Mouse (Mus musculus) embryonic facial prominence, embryonic 15.5 days (tissue): ENCODE measurements at regions not wholly inside any gene's neighbourhood (a gene's known extent, or its start where the extent isn't known, plus 50 kb on each side); places are given as distances from the start of the nearest gene placed in this dataset.
"Not testable (repeated sequence)": the region's sequence is repeated elsewhere in the genome, so short reads cannot be mapped to it uniquely, and the experiment has no call there.

Experiments
- ATAC-seq: fragments of 200-750 bp; cut with Nextera tagmentation; 2 replicates; pipeline ENCODE4 v1.8.0; 2017; ENCODE audit warnings: low read depth, moderate TSS enrichment; ENCODE audit not compliant: insufficient number of reproducible peaks, low FRiP score, low TSS enrichment
- H3K27ac ChIP-seq: fragments of 300-500 bp; sonication (generic); replicated peaks from 2 replicates; pipeline ENCODE4 v1.5.1; 2015; ENCODE audit warnings: mild to moderate bottlenecking, inconsistent platforms
- H3K27me3 ChIP-seq: fragments of 300-500 bp; sonication (generic); 2 replicates; pipeline ENCODE4 v1.6.1; 2015; ENCODE audit warnings: inconsistent platforms
- H3K36me3 ChIP-seq: fragments of 300-500 bp; sonication (generic); 2 replicates; pipeline ENCODE4 v1.6.1; 2015; ENCODE audit warnings: mild to moderate bottlenecking, inconsistent platforms
- H3K4me1 ChIP-seq: fragments of 300-500 bp; sonication (generic); 2 replicates; pipeline ENCODE4 v1.6.1; 2015; ENCODE audit warnings: inconsistent platforms
- H3K4me2 ChIP-seq: fragments of 300-500 bp; sonication (generic); replicated peaks from 2 replicates; pipeline ENCODE4 v1.6.1; 2015; ENCODE audit warnings: mild to moderate bottlenecking, inconsistent platforms
- H3K4me3 ChIP-seq: fragments of 300-500 bp; sonication (generic); replicated peaks from 2 replicates; pipeline ENCODE4 v1.5.1; 2015; ENCODE audit warnings: mild to moderate bottlenecking, inconsistent platforms
- H3K9ac ChIP-seq: fragments of 300-500 bp; sonication (generic); 2 replicates; pipeline ENCODE4 v1.6.1; 2015; ENCODE audit warnings: inconsistent platforms
- H3K9me3 ChIP-seq: fragments of 300-500 bp; sonication (generic); replicated peaks from 2 replicates; pipeline ENCODE4 v1.6.1; 2016; ENCODE audit warnings: inconsistent platforms
- WGBS: fragments of 180-500 bp; shearing (Covaris S2); methylation state at CpG from one replicate; pipeline ENCODE4 v1.1.7; 2015; 5-methylcytosine and 5-hydroxymethylcytosine counted together

- ATAC-seq: no peak
Measured at GRCm38 (mm10) chr6:99908066-99908465, 181.9 kb upstream of the Prok2 start.

DNA sequence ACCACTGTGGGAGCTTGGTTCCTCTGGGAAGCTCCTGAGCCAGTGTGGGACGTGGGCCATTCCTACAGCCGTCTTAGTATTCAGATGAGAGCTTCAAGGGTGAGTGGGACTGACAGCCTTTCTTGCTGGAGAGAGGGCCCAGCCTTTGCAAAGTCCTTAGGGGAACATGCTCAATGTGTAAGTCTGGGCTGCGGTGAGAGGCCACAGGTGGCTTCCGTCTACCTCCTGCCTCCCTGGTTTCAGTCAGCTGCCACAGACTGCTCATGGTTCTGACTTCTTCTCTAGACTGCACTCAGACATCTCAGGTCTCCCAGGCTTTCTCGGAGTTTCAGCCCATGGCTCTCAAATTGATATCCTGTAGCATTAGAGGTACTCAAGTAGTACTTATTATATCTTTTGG is 179.0 kb upstream of the Prok2 start:
- H3K27me3 ChIP-seq: peaks cover 6% of the 10 kb centered on the region

More at GRCm38 (mm10) chr6:99908066-99908465, 181.9 kb upstream of the Prok2 start:
- H3K27ac ChIP-seq: no peak overlapping the region
- no peak overlapping the region for H3K4me3 ChIP-seq
- H3K9me3 ChIP-seq: no peaks in the 10 kb centered on the region
- H3K4me1 ChIP-seq: peaks cover 33% of the 10 kb centered on the region
- WGBS: 92% methylated on average over 3 of the region's 3 CpGs
- no peak overlapping the region for H3K9ac ChIP-seq
- H3K4me2 ChIP-seq: no peak overlapping the region
- no peaks in the 10 kb centered on the region for H3K27me3 ChIP-seq
- no peaks in the 10 kb centered on the region for H3K36me3 ChIP-seq

DNA sequence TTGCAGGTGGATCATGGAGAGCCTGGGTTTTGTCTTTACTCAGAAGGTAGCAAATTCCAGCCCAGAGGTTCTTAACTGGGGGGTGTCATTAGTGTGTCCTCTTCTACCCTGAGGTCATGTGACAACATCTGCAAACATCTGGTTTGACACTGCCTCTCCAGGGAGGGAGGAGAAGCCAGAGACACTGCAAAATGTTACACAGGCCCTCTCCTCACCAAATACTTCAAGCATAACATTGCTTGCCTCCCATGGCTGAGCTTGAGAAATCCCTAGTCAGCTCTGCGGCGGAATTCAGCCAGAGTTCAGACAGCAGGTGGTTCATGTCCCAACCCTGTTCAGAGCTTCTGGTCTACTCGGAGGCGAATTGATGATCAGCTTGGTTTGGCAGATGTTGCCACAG is 178.4 kb upstream of the Prok2 start:
- Histone ChIP-seq H3K9ac (no peak overlapping the region), H3K4me3 (no peak overlapping the region), H3K4me2 (no peak overlapping the region), H3K4me1 (peaks cover 29% of the 10 kb centered on the region), H3K36me3 (no peaks in the 10 kb centered on the region), H3K9me3 (no peaks in the 10 kb centered on the region), H3K27me3 (peaks cover 7% of the 10 kb centered on the region), H3K27ac (no peak overlapping the region)
- 44% methylated on average over 4 of the region's 4 CpGs for WGBS
- ATAC-seq: no peak

More for the DNA sequence above, 179.0 kb upstream of the Prok2 start:
- no peak overlapping the region for H3K4me3 ChIP-seq
- WGBS: 78% methylated on average over 5 of the region's 5 CpGs
- ATAC-seq: no peak
- no peak overlapping the region for H3K27ac ChIP-seq
- no peaks in the 10 kb centered on the region for H3K9me3 ChIP-seq
- H3K9ac ChIP-seq: no peak overlapping the region
- no peak overlapping the region for H3K4me2 ChIP-seq
- H3K36me3 ChIP-seq: no peaks in the 10 kb centered on the region
- H3K4me1 ChIP-seq: peaks cover 35% of the 10 kb centered on the region

- not testable (repeated sequence) for H3K9ac ChIP-seq, H3K36me3 ChIP-seq, H3K9me3 ChIP-seq, H3K4me3 ChIP-seq, H3K27ac ChIP-seq, ATAC-seq, H3K4me2 ChIP-seq
- H3K4me1 ChIP-seq: peaks cover 24% of the 10 kb centered on the region; the same call in 1 of the 2 replicates
- peaks cover 11% of the 10 kb centered on the region for H3K27me3 ChIP-seq
Measured at GRCm38 (mm10) chr6:99904044-99904443, 177.9 kb upstream of the Prok2 start.

GRCm38 (mm10) chr6:99901564-99901963 is 175.4 kb upstream of the Prok2 start:
- no peaks in the 10 kb centered on the region for H3K9me3 ChIP-seq
- no peak overlapping the region for H3K4me2 ChIP-seq
- H3K27me3 ChIP-seq: peaks cover 11% of the 10 kb centered on the region
- no peak for ATAC-seq
- no peaks in the 10 kb centered on the region for H3K36me3 ChIP-seq
- H3K27ac ChIP-seq: no peak overlapping the region
- H3K4me1 ChIP-seq: peaks cover 20% of the 10 kb centered on the region; the same call in 1 of the 2 replicates
- no peak overlapping the region for H3K4me3 ChIP-seq
- no peak overlapping the region for H3K9ac ChIP-seq
- 85% methylated on average over 3 of the region's 3 CpGs for WGBS

GRCm38 (mm10) chr6:99901146-99901545 is 175.0 kb upstream of the Prok2 start:
- Histone ChIP-seq H3K9me3 (no peaks in the 10 kb centered on the region), H3K4me2 (no peak overlapping the region), H3K27ac (no peak overlapping the region), H3K4me3 (no peak overlapping the region), H3K36me3 (no peaks in the 10 kb centered on the region), H3K9ac (no peak overlapping the region), H3K27me3 (peaks cover 11% of the 10 kb centered on the region), H3K4me1 (peaks cover 20% of the 10 kb centered on the region; the same call in 1 of the 2 replicates)
- ATAC-seq: no peak
- 78% methylated on average over 5 of the region's 5 CpGs for WGBS

DNA sequence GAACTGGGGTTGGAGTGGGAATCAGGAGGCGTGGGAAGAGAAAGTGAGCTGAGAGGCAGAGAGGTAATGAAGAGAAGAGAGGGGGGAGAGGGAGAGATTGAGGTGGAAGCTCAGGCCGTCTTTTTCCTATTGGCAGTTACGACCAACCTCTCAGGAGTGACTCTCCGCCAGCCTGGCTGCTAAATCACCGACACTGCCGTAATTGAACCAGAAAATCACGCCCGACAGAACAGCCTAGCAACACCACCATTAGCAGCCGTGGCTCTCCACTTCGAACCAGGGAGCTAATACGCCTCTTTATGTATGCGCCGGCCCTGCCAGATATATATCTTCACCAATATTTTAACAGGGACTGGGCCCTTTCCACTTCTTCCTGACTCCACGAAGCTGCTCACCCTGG is 173.5 kb upstream of the Prok2 start:
- Histone ChIP-seq H3K4me1 (peaks cover 14% of the 10 kb centered on the region; the same call in 1 of the 2 replicates), H3K4me2 (no peak overlapping the region), H3K9me3 (no peaks in the 10 kb centered on the region), H3K27ac (no peak overlapping the region), H3K4me3 (no peak overlapping the region), H3K36me3 (no peaks in the 10 kb centered on the region), H3K9ac (no peak overlapping the region), H3K27me3 (peaks cover 11% of the 10 kb centered on the region)
- 80% methylated on average over 14 of the region's 14 CpGs for WGBS
- ATAC-seq: no peak

DNA sequence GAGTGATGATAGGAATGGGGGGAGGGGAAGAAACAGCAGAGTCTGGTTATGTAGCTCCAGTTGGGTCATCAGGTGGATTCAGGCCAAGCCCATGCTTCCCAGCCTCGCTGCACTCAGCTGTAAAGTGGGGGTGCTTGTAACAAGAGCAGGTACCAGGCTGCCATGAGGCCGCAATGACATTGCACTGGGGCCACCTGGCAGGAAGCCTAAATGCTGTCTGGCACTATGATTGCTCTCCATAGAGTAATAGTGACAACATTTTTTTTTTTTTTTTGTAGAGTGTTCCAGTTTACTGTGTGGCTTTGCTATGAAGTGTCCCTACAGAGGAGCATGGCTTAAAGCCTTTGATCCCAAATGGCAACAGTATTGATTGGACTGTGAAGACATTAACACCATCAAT is 171.9 kb upstream of the Prok2 start:
- no peak overlapping the region for H3K4me3 ChIP-seq
- WGBS: 79% methylated on average over 2 of the region's 2 CpGs
- H3K9ac ChIP-seq: no peak overlapping the region
- no peak overlapping the region for H3K27ac ChIP-seq
- no peak overlapping the region for H3K4me2 ChIP-seq
- H3K27me3 ChIP-seq: peaks cover 11% of the 10 kb centered on the region
- no peaks in the 10 kb centered on the region for H3K36me3 ChIP-seq
- H3K4me1 ChIP-seq: 0 out of 2 replicates have a peak, but pooled peaks cover 5% of the 10 kb centered on the region
- H3K9me3 ChIP-seq: no peaks in the 10 kb centered on the region
- no peak for ATAC-seq

GRCm38 (mm10) chr6:99895558-99895957 is 169.4 kb upstream of the Prok2 start:
- H3K4me2 ChIP-seq: no peak overlapping the region
- H3K4me3 ChIP-seq: no peak overlapping the region
- no peaks in the 10 kb centered on the region for H3K36me3 ChIP-seq
- H3K9ac ChIP-seq: no peak overlapping the region
- no peak for ATAC-seq
- H3K9me3 ChIP-seq: no peaks in the 10 kb centered on the region
- H3K4me1 ChIP-seq: no peaks in the 10 kb centered on the region
- no peak overlapping the region for H3K27ac ChIP-seq
- peaks cover 8% of the 10 kb centered on the region for H3K27me3 ChIP-seq
- WGBS: 85% methylated on average over 4 of the region's 4 CpGs

DNA sequence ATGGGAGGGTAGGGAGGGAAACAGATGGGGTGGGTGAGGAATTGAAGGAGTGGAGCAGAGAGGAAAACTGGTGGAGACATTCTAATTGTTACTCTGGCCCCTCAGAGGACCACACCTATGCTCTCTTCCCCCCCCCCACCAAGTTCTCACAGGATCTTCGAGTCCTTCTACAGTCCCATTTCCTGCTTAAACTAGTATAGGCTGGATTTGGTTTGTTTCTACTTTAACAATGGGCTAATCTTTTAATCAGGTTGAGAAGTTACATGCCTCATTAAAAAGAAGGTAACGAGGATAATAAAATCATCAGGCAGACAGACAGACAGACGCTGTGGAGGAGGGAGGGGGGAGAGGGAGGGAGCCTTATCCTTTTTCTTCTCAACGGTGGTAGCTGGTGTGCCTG is 167.7 kb upstream of the Prok2 start:
- Histone ChIP-seq H3K4me3 (no peak overlapping the region), H3K9ac (no peak overlapping the region), H3K4me2 (no peak overlapping the region), H3K27ac (no peak overlapping the region), H3K4me1 (no peaks in the 10 kb centered on the region; the same call in 1 of the 2 replicates), H3K9me3 (no peaks in the 10 kb centered on the region), H3K27me3 (peaks cover 3% of the 10 kb centered on the region; the same call in 1 of the 2 replicates), H3K36me3 (no peaks in the 10 kb centered on the region)
- ATAC-seq: no peak
- WGBS: 40% methylated on average over 4 of the region's 4 CpGs

- H3K27ac ChIP-seq: no peak overlapping the region
- no peak overlapping the region for H3K4me3 ChIP-seq
- no peaks in the 10 kb centered on the region for H3K36me3 ChIP-seq
- WGBS: 88% methylated on average over 9 of the region's 9 CpGs
- H3K27me3 ChIP-seq: peaks cover 6% of the 10 kb centered on the region; the same call in 1 of the 2 replicates
- peaks cover 13% of the 10 kb centered on the region; the same call in 1 of the 2 replicates for H3K4me1 ChIP-seq
- H3K9me3 ChIP-seq: no peaks in the 10 kb centered on the region
- no peak overlapping the region for H3K9ac ChIP-seq
- no peak for ATAC-seq
- H3K4me2 ChIP-seq: no peak overlapping the region
Measured at GRCm38 (mm10) chr6:99892204-99892603, 166.0 kb upstream of the Prok2 start.

DNA sequence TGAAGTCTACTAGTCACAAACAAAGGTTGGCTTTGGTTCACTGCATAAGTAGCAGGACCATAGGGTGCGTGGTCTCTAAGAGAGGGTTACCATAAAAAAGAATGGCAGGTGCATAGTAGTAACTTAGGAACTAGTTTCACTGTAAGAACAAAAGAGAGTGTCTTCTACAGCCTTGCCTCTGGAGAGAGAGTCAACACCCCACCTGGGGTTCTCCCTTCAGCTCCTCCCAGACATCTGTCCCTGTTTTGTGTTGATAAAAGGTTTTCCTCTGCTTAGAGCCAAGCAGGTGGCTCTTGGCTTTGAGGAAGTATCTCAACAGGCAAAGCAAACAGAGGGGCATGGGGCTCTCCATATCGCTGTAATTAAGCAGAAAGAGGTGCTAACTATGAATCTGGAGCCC is 165.6 kb upstream of the Prok2 start:
- Histone ChIP-seq H3K27me3 (peaks cover 6% of the 10 kb centered on the region; the same call in 1 of the 2 replicates), H3K4me3 (no peak overlapping the region), H3K4me1 (peaks cover 13% of the 10 kb centered on the region; the same call in 1 of the 2 replicates), H3K36me3 (no peaks in the 10 kb centered on the region), H3K9ac (no peak overlapping the region), H3K27ac (no peak overlapping the region), H3K4me2 (no peak overlapping the region), H3K9me3 (no peaks in the 10 kb centered on the region)
- WGBS: 56% methylated on average over 2 of the region's 2 CpGs
- ATAC-seq: no peak
